Mouse (Mus musculus) adrenal gland, postnatal 0 days (tissue): ENCODE data around the gene Brat1. TPM values are rescaled to one million over a fixed set of nuclear protein-coding genes. Genes with fewer than 3 reads are reported as not detected.

ENCODE experiments used
- polyA plus RNA-seq: library from polyadenylated mRNA; unstranded; fragments of >200 nt; fragmentation: Nextera tagmentation; extraction: Ambion mirVana; gene quantifications from 2 replicates; pipeline ENCODE4 v1.2.1, GENCODE M21; 2015

Brat1 gene
- 12.2 and 17.4 TPM in 2 replicates for polyA plus RNA-seq

DNA sequence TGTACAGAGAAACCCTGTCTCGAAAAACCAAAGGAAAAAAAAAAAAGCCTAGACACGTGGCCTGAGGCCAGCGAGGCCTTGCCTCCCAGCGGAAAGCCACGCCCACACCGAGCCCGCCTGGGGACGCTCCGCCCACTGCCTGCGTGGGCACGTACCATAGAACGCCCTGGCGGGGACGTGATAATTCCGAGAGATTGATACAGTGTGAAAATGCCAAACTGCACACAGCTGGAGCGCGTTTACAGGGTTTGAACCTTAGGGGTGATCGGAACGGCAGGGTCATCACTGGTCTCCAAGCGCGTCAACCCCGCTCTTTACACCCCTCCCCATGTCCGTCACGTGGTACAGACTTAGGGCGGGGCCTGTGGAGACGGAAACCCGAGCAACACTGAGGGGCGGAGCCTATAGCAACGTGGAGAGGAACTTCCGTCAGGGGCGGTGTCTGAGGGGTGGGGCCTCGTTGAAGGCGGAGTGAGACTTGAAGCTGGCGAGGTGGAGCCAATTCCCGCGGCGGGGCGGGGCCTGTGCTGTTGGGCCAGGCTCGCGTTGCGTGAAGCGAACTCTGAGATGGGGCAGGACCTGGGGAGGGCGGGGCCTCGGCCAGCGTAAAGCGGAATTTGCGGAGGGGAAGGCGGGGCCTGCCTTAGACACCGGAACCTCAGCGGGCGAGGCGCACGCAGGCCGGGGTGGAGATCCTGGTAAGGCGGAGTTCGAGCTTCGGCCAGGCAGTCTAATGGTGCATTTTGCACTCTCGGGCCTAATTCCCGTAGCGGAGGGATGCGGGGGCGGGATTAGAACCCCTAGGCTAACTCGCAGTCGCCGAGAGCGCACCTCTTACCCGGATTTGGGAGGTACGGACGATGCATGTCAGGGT, at the start of gene Brat1:
Brat1 (plus strand) TSS at position 634 of the 874 bp plus-strand sequence.

GRCm38 (mm10) chr5:140702103-140702513, 2.7 kb upstream of the Brat1 start, which contains the start of gene Iqce:
Gene Iqce (minus strand): TSS chr5:140702378.

GRCm38 (mm10) chr5:140723822-140724221, 19.0 kb downstream of the Brat1 start, which contains the start of gene Amz1:
Gene Amz1 (plus strand): TSS chr5:140724127.

Other genes with a start within 250 kb of the Brat1 start
- 12.0 and 14.4 TPM in 2 replicates for gene Chst12, start 199.5 kb upstream of the Brat1 start, polyA plus RNA-seq
- gene Grifin, start 139.9 kb upstream of the Brat1 start, polyA plus RNA-seq = not detected in 2 replicates
- gene Lfng, start 97.7 kb upstream of the Brat1 start, polyA plus RNA-seq = 8.7 and 10.1 TPM in 2 replicates
- 41.8 and 46.5 TPM in 2 replicates for gene Ttyh3, start 56.0 kb upstream of the Brat1 start, polyA plus RNA-seq
- 14.2 and 18.9 TPM in 2 replicates for gene Iqce, start 2.6 kb upstream of the Brat1 start, polyA plus RNA-seq
- 0.90 and 1.3 TPM in 2 replicates for gene Amz1, start 19.1 kb downstream of the Brat1 start, polyA plus RNA-seq
- 47.7 and 68.8 TPM in 2 replicates for gene Gna12, start 125.4 kb downstream of the Brat1 start, polyA plus RNA-seq